Mouse (Mus musculus): ENCODE measurements around the gene Eef2k. TPM values are rescaled to one million over a fixed set of nuclear protein-coding genes. Genes with fewer than 3 reads are reported as not detected.

The Eef2k gene
- 10 to 100 TPM; 35.5 to 38.1 TPM for total RNA-seq (2021)
- long read RNA-seq, experiment 1, full-length matches to known transcripts = 7 of 16 reads
- long read RNA-seq, experiment 1, partial matches to known transcripts = 5 of 16 reads
- long read RNA-seq, experiment 1, other reads (novel, unspliced or antisense) = 4 of 16 reads
- long read RNA-seq, experiment 2, full-length matches to known transcripts = 6 of 14 reads
- long read RNA-seq, experiment 2, partial matches to known transcripts = 2 of 14 reads
- long read RNA-seq, experiment 2, other reads (novel, unspliced or antisense) = 6 of 14 reads

DNA sequence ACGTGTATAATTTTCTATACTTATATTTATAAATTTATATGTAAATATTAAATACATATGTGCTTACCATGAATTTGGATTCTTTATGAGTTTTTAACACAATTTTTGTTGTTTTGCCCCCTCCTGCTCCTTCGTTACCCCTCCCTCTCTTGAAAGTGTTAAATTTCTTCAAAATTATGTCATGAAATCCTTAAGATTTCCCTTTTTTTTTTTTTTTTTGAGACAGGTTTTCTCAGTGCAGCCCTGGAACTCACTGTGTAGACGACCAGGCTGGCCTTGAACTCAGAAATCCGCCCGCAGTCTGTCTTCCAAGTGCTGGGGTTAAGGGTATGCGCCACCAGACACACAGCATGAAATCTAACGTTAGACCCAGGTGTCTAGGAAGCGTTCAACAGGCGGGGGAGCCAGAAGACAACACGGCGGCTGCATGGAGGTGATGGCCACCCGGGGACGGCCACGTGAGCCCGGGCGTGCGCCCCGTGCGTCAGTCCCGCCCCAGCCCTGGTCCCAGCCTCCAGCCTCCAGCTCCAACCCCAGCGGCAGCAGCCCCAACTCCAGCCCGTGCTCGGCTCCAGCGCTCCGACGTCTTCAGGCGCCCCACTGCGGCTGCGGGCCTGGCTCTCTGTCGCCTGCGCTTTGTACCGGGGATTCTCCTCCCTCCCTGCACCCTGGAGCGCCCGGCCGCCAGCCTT lies at the start of gene Eef2k:
Gene Eef2k (plus strand): TSS at position 487 of the 692 bp plus-strand sequence.
- peak; percentile 79 to 81 for DNase-seq (ENCODE audit: low spot score in 2 of 2)

DNA sequence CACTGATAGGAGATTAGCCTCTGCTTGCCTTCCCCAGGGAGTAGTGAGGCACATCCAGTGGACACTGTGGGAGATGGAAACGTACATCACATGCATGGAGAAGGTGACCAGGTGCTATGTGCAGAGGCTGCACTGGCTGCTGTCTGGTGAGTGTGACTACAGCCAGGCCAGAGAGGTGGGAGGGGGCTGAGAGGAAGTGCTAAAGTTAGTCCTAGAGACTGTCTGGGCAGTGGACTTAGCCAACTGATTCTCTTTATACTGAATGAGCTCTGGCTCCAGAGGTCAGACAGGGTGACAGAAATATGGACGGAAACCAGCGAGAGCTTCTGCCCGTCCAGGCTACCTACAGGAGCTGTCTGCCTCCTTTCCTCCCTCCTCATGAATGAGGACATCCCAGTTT lies 47.1 kb upstream of the Eef2k start:
- no peak for DNase-seq (ENCODE audit: low spot score in 2 of 2)

DNA sequence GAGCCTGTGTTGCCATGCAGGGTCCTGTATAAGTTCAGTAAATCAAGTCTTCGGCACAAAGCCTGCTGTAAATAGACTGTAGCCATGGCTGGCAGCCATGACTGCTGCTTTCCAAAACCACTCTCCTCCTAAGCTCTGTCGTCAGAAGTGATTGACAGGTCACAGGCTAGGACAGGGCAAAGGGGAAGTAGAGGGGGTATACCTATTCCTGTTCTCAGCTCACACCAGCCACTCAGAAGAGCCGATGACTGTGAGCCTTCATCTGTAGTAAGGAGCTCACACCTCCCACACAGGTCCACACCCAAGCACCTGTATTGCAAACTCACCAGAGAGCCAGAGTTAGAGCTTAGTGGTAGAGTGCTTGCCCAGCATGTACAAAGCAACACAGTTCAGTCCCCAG lies 46.3 kb upstream of the Eef2k start:
- DNase-seq (ENCODE audit: low spot score in 2 of 2) = no peak

DNA sequence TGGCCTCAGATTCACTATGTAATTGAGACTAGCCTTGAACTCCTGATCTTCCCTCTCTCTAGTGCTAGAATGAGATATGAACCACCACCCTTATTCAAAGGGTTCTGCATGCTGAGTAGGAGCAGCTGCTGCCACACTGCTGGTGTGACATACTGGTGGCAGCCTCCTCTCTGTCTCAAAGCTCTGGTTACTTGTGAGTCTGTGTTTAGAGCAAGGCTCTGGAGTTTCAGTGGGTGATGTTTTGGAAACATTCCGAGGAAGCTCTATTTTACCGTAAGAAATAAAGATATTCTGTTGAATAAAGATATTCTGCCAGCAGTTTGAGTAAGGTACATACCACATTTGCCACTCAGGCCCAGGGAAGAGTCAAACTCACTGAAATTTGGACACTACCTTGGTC lies 39.4 kb upstream of the Eef2k start:
- no peak for DNase-seq (ENCODE audit: low spot score in 2 of 2)

DNA sequence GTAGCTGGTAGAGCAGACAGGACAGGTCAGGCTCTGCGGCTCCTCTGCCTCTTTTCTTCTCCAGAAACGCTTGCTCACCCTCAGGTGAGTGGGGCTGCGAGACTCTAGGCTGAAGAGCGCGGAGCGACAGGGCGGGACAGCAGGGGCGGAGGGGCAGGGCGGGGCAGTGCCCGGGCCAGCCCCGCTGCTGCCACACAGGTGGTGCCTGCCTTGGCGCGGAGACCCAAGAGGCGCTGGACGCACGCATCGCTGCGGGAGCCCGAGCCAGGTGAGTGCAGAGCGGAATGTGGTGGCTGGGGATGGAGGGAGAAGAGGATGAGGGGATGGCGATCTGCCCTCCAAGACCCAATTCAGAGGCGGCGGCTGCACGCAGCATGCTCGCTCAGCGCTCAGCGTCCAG lies 32.9 kb upstream of the Eef2k start:
- DNase-seq (ENCODE audit: low spot score in 2 of 2) = no peak

DNA sequence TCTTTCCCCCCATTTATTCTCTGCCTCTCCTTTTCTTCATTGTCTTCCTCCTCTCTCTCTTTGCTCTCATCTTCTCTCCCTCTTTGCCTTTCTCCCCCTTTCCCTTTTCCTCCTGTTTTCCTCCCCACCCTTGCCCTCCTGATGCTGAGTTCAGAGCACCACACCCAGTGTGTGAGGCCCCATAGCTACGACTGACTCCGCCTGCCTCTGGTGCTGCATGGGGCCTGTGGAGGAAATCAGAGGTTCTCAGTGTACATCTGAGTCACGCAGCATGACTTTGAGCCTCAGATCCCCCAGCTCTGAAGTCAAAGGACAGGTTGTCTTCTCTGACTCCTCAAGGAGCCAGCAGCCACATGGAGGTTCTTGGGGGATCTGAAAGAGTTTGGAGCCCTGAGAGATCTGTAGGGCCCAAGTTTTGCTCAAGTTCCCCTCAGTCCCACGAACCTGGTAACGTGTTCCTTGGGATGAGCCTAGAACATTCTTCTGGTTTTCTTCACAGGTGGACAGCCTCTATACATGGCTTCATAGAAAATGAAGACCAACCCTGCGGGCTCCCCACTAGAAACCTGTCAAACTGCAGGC lies 30.7 kb upstream of the Eef2k start, which contains the start of gene Gm5737:
Gene Gm5737 (plus strand): TSS at position 532 of the 582 bp plus-strand sequence.
- DNase-seq (ENCODE audit: low spot score in 2 of 2) = no peak

DNA sequence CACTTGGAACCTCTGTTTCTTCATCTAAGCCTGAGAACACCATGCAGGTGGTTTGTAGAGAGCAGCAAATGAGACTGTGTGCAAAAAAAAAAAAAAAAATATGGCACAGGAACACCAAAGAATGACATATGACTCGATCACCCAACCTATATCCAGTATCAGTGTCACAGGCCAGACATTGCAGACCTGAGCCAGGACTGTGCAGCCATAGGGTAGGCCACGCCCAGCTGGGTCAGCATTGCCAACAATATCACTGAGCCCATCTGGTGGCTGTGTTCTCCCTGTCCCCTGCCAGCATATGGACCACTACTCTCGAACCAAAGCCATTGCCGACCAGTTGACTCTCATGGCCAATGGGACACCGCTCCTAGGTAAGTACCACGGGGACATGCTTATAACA lies 25.1 kb upstream of the Eef2k start:
- no peak for DNase-seq (ENCODE audit: low spot score in 2 of 2)

DNA sequence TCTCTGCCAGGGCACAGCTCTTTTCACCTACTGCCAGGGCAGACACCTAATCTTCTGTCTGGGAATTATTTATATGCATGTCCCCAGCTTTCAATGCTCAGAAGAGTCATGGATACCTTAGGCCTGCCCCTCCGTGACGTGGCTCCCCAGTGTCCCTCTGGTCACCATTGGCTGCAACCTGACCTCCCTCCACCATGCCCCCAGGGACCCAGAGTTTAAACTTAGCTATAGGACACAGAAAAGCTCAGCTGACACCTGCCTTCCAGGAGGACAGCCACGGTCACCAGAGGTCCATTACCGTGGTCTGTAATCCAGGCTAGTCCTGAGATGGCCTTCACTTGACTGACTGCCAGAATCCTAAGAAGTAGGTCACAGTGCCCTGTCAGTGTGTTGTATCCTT lies 23.2 kb upstream of the Eef2k start:
- no peak for DNase-seq (ENCODE audit: low spot score in 2 of 2)

DNA sequence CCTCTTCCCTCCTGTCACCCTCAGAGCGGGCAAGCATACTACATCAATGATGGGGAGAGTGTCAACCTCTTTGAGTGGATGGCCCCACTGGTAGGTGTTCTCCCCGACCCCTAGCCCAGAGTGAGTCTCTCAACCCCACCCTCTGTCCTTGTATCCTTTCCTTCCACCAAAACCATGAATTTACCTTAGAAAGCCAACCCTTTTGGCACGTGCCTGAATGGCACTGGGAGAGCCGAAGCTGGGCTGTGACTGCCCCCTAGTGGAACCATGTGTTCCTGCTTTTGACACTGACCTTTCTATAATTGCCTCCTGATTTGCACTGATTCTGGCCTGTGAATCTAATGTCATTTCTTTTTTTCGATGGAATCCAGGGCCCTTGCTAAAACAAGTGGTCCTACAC lies 19.4 kb upstream of the Eef2k start:
- peak; percentile 50 to 69 for DNase-seq (ENCODE audit: low spot score in 2 of 2)

DNA sequence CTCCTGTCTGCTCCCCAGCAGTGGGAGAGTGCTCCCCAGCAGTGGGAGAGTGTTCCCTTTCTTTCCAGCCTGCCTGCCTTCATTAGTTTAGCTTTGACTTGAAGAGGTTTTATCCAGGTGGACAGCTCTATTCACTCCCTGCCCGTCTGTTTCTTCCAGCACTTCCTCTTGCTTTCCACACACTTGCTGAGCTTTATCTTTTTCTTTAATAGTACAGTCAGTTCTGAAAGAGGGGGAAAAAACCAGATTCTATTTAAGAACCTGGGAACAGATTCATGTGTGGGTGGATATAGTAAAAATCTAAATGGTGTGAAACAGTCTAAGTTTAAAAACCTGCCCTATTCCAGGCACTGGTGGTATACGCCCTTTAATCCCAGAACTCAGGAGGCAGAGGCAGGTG lies 17.5 kb upstream of the Eef2k start:
- peak in 1 of 2 experiments; percentile 29 for DNase-seq (ENCODE audit: low spot score in 2 of 2)

DNA sequence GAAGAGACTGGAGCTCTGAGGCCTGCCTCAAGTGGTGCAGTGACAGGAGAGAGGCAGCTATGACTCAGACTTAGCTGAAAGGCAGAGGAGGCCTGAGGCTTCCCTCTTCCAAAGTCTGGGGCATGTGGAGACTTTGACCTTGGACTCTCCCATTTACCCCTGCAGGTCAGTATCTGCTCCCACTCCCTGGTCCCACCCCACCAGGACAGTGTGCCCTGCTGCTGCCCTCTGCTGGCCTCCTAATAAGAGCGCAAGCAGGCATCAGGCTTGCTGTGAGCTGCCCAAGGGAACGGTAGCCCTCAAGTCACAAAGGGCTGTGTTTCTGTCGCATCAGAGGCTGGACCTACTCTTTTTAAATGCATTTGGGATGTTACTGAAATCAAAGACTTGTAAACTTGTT lies 16.2 kb upstream of the Eef2k start:
- DNase-seq (ENCODE audit: low spot score in 2 of 2) = peak in 1 of 2 experiments; percentile 17

DNA sequence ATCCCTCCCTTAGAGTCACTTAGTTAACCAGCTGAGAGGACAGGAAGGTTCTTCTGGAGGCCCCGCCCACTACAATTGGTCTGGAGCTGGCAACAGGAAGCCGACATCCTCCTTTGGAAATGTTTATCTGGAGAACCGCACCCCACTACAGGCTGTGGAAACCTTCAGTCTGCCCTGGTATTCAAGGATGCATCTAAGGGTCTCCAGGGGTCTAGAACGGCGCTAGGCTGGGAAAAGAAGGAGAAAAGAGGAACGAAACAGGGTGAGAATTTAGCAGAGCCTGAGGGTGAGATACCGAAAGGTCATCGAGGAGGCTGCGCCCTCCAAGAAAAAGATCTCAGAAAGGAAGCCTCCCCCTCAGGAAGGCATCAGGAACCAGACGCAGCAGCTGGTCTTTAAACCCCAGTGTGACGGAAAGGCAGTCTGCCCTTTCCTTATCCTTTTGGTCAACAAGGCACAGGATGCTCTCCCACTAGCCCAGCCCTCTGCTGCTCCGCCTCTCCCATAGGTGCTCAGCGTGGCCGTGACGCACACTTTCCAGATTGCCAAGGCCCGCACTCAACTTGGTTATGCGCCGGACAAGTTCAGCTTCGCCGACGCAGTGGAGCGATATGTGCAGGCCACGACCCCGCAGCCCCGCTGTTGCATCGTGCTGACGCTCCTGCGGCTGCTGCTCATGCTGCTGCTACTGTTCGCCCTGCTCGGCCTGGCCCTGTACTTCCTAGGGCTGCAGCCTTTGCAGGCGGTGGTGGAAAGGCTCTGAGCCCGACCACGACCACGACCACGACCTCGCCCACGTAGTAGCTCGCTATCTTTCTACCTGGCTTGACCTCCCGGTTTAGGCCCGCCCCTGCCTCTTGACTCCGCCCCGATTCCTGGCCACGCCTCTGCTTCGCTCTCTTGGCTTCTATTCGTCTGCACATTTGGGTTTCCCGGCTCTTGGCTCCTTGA lies 11.9 kb upstream of the Eef2k start:
- no peak for DNase-seq (ENCODE audit: low spot score in 2 of 2)

DNA sequence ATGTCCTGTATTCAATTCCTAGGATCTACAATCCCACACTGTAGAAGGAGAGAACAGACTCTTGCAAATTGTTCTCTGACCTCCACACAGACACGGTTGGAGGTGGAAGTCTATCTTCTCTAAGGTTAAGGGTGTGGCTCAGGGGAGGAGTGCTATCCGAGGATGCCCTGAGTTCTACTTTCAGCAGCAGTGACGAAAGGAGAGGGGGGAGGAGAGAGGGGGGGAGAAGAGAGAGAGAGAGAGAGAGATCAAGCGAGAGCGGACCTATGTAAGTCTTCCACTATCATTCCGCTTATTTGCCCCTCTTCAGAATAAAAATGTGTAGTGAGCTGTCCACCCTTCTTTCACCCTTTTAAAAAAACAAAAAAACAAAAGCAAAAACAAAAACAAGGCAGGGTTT lies 8.2 kb upstream of the Eef2k start:
- DNase-seq (ENCODE audit: low spot score in 2 of 2) = no peak

DNA sequence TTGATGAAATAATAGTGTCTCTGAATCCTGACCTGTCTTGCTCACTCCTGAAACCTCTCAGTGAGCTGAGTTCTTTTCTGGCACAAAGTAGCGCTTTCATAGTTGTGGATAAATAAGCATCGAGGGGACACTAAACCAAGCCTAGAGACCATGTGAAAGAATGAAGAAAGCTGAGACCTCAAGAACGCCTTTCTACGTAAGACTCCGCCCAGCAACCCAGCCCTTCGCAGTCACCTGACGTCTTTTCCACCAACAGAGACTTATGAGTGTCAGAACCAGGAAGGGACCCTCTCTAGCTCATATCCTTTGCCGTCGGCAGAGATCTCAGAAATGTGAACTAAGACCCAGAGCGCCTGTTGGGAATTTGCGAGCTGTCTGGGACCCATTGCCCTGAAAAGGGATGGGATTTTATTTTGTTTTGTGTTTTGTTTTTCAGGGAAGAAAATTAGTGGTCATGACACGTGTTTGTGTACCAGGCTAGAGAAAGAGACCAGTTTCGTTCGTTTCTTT lies 7.7 kb upstream of the Eef2k start:
- peak; percentile 68 to 79 for DNase-seq (ENCODE audit: low spot score in 2 of 2)

DNA sequence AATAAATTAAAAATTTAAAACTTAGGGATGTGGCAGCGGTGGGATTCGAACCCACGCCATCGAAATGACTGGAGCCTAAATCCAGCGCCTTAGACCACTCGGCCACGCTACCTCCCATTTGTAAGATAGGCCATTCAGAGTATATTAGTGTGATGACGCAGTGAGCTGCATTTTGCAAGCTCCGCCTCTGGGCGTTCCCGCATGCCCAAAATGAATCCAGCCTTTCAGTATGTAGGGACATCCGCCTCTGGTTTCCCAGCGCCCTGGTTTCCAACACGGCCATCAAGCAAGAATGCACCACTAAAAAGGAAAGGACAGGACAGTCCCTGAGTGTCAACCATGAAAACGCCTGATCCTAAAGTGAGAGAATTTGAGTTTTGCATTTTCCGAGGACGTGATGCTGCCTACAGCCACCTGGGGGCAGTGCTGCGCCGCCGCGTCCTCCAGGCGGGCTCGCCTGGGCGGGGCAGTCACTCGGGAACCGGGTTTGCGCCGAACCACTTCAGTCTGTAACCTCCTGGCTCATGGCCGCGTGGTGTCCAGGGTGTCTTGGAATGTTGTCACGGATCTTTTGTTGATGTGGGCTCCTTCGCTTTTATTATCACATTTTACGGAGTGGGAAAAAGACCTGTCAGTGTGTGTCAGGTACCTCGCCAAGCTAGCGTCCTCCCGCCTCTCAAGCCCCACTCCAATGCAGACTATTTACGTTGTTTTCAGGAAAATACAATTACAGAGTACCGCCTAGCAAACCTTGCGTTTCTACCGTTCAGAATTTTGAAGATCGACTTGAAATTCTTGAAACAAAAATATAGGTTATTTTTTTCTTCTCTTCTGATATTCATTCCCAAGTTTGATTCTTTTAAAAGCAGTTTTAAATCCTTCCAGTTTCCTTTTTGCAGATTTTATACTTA lies 6.9 kb upstream of the Eef2k start:
- peak; percentile 98 to 99 for DNase-seq (ENCODE audit: low spot score in 2 of 2)

DNA sequence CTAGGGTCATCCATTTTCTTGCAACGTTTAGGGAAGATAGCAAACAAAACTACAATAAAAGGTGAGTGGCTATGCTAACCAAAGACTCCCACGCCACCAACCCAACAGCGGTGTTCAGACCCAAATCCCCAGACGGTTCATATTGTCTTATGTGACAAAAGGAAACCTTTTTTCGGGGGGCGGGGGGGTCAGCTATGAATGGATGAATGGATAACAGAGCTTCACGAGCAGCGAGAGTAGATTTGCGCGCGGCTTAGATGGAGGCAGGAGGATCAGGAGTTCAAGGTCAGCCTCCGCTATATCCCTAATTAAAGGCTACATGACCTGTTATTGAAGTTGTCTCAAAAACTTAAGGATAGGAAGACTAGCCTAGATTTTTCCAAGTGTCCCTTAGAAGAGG lies 6.3 kb upstream of the Eef2k start:
- no peak for DNase-seq (ENCODE audit: low spot score in 2 of 2)

DNA sequence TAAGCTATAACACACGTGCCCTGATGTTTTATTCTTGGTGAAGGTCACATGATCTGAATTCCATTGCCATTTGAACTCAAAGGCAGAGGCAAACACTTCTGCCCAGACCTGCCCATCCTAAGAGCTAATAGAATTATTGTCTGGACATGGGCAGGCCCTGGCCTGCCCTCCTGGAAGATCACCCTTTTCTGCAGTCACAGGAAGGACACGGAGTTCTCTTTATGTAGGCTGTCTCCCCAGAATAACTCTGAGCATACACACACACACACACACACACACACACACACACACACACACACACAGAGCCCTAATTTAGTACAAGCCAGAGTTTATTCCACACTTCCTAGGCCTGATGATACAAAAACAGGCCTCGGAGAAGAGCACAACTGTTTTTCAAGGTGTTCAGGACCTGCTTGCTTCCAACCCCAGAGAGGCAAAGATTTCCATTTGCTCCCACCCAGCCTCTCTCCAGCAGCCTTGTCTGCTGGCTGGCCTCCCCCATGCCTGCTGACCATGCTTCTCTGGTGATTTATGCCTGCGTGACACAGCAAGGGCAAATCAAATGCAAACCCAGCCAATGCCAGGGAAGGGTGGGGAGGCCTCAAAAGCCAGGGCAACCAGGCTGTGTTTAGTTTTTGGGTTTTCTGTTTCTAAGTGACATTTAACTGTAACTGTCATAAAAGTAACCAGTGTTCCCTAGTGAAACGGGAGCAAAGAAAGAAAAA lies 4.0 kb upstream of the Eef2k start:
- no peak for DNase-seq (ENCODE audit: low spot score in 2 of 2)

DNA sequence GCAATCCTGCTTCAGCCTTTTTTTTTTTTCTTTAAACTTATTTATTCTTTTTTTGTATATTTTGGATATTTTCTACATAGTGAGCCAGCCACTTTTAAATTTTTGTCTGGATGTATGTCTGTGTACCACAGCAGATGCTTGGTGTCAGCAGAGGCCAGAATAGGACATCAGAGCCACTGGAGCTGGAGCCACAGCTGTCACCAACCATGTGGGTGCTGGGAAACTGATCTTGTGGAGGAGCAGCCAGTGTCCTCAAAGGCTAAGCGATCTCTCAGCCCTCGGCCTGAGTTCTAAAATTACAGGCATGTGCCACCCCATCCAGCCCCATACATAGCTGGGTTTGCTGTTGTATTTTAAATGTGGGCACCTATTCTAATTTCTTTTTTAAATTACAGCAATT lies 2.8 kb upstream of the Eef2k start:
- DNase-seq (ENCODE audit: low spot score in 2 of 2) = no peak

DNA sequence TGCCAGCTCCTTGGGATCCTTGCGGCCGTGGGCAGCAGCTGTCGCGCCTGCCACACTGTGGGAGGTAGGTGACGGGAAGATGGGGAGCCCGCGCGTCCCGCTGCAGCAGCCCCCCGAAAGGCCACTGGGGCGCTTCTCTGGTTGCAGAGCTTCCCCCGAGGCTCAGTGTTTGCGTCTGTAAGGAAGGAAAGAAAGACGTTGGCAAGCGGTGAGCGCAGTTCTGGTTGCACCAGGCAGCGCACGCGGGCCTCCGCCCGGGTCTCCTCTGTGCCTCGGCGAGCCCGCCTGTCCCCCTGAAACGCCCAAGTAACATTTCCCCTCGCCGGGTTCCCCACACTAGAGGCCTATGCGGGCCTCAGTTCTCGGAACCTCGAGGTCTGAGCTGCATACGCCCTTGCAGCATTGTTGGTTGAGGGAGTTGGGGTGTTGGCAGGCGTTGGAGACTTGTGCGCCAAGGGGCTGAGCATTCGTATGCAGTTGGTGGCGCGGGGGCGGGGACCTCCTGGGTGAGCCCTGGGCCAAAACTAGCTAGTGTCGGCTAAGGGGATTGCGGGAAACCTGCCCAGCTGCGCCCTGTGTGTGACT lies 498 bp downstream of the Eef2k start:
- peak; percentile 89 to 94 for DNase-seq (ENCODE audit: low spot score in 2 of 2)

Measured in layer of hippocampus, postnatal 14 days (tissue).